Mouse (Mus musculus): ENCODE measurements around the gene AC134908.4. TPM values are rescaled to one million over a fixed set of nuclear protein-coding genes. Genes with fewer than 3 reads are reported as not detected.
A peak's percentile ranks its signal among the peaks of the same experiment; 100 is the strongest.
"Not testable (repeated sequence)": the region's sequence is repeated elsewhere in the genome, so short reads cannot be mapped to it uniquely, and the experiment has no call there.

Gene AC134908.4
- total RNA-seq, 2 experiments from 2014 or later, result 0.47 to 1.8 TPM

- DNase-seq (ENCODE audit: low spot score in 2 of 2), result peak; percentile 91 to 94
Observed at GRCm38 (mm10) chr17:25808789-25809605, 13.5 kb upstream of the AC134908.4 start, which contains the start of gene Fbxl16. TSS of gene Fbxl16 (plus strand) at chr17:25809085.

GRCm38 (mm10) chr17:25808028-25808427 lies 12.6 kb upstream of the AC134908.4 start:
- no peak for DNase-seq (ENCODE audit: low spot score in 2 of 2)

GRCm38 (mm10) chr17:25807452-25807851 lies 12.0 kb upstream of the AC134908.4 start:
- not testable (repeated sequence) for DNase-seq (ENCODE audit: low spot score in 2 of 2)

- DNase-seq (ENCODE audit: low spot score in 2 of 2), result no peak
Observed at GRCm38 (mm10) chr17:25806507-25806906, 11.0 kb upstream of the AC134908.4 start.

- DNase-seq (ENCODE audit: low spot score in 2 of 2), result peak; percentile 90 to 92
Observed at GRCm38 (mm10) chr17:25802825-25803517, 7.5 kb upstream of the AC134908.4 start.

- peak in 1 of 2 experiments; percentile 87 for DNase-seq (ENCODE audit: low spot score in 2 of 2)
Observed at GRCm38 (mm10) chr17:25801029-25801428, 5.6 kb upstream of the AC134908.4 start.

GRCm38 (mm10) chr17:25796951-25797369 lies 1.5 kb upstream of the AC134908.4 start, which contains the start of gene Metrn:
TSS of gene Metrn (minus strand) at chr17:25797136.
- DNase-seq (ENCODE audit: low spot score in 2 of 2), result peak; percentile 67

- no peak for DNase-seq (ENCODE audit: low spot score in 2 of 2)
Observed at GRCm38 (mm10) chr17:25796211-25796771, 832 bp upstream of the AC134908.4 start.

- DNase-seq (ENCODE audit: low spot score in 2 of 2), result no peak
Observed at GRCm38 (mm10) chr17:25794998-25795397, 461 bp downstream of the AC134908.4 start.

GRCm38 (mm10) chr17:25794197-25794596 lies 1.3 kb downstream of the AC134908.4 start:
- no peak for DNase-seq (ENCODE audit: low spot score in 2 of 2)

- DNase-seq (ENCODE audit: low spot score in 2 of 2), result peak in 1 of 2 experiments; percentile 70
Observed at GRCm38 (mm10) chr17:25792615-25793014, 2.8 kb downstream of the AC134908.4 start, which contains the start of gene Fam173a. TSS of gene Fam173a (minus strand) at chr17:25792901.

GRCm38 (mm10) chr17:25791843-25792527 lies 3.5 kb downstream of the AC134908.4 start:
- peak; percentile 72 to 83 for DNase-seq (ENCODE audit: low spot score in 2 of 2)

GRCm38 (mm10) chr17:25791320-25791842 lies 4.1 kb downstream of the AC134908.4 start:
- DNase-seq (ENCODE audit: low spot score in 2 of 2), result no peak

- no peak for DNase-seq (ENCODE audit: low spot score in 2 of 2)
Observed at GRCm38 (mm10) chr17:25786781-25787504, 8.5 kb downstream of the AC134908.4 start.

GRCm38 (mm10) chr17:25786280-25786679 lies 9.2 kb downstream of the AC134908.4 start, which contains the start of gene Ccdc78:
TSS of gene Ccdc78 (plus strand) at chr17:25786580.
- no peak for DNase-seq (ENCODE audit: low spot score in 2 of 2)

GRCm38 (mm10) chr17:25785281-25785745 lies 10.1 kb downstream of the AC134908.4 start, which contains the start of gene Haghl:
TSS of gene Haghl (minus strand) at chr17:25785673.
- DNase-seq (ENCODE audit: low spot score in 2 of 2), result peak; percentile 92 to 98

GRCm38 (mm10) chr17:25783861-25784574 lies 11.4 kb downstream of the AC134908.4 start:
- no peak for DNase-seq (ENCODE audit: low spot score in 2 of 2)

- no peak for DNase-seq (ENCODE audit: low spot score in 2 of 2)
Observed at GRCm38 (mm10) chr17:25783086-25783485, 12.4 kb downstream of the AC134908.4 start.

- no peak for DNase-seq (ENCODE audit: low spot score in 2 of 2)
Observed at GRCm38 (mm10) chr17:25781339-25781738, 14.1 kb downstream of the AC134908.4 start.

Measured in layer of hippocampus, adult 18-20 months (tissue).